Mouse (Mus musculus): Measurements from ENCODE around the gene Cd3d. TPM values are rescaled to one million over a fixed set of nuclear protein-coding genes. Genes with fewer than 3 reads are reported as not detected.

Gene Cd3d
- total RNA-seq, 2 experiments from 2014 or later, result 2.5 to 5.8 TPM

DNA sequence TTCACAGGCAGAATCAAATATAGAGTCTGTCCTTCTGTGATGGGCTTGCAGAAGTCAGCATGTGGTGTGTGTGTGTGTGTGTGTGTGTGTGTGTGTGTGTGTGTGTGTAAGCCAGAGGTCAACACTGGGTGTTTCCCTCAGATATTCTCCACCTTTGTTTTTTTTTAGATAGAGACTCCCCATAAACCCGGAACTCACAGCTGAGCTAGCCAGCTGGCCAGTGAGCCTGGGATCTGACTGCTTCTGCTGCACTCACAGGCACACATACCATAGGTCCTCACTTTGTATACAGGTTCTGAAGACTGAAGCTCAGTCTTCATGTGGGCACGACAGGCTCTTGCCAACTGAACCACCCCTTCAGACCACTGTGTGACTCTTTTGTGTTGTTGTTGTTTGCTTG is 50.7 kb downstream of the Cd3d start:
- no peak for ATAC-seq (replicated peaks; ENCODE audit: low FRiP score, poor library complexity, severe bottlenecking)

DNA sequence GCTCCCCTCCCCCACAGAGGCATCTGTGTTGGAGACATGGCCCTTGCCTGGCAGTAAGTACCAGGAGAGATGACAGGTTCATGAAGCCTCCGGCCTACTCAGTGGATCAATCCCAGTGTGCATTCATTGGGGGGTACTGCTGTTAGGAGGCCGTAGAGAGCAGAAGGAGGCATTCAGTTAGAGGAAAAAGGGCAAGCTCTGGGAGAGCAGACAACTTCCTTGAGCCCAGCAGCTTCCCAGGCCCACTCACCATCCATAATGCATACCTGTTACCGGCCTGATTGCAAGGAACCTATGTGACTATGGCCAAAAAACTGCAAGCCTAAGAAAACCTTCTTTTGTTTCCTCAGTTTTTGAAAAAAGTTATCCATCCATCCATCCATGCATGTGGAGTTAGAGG is 52.9 kb downstream of the Cd3d start:
- ATAC-seq (replicated peaks; ENCODE audit: low FRiP score, poor library complexity, severe bottlenecking), result no peak

Other genes starting within 250 kb of the Cd3d start
- 3.8 TPM in 1 of 2 replicates, not detected in the other for gene Phldb1, start 246.6 kb upstream of the Cd3d start, total RNA-seq (2015; ENCODE audit: low replicate concordance)
- 0.26 and 4.4 TPM in 2 replicates for gene Phldb1, start 246.6 kb upstream of the Cd3d start, total RNA-seq (2017; ENCODE audit: low replicate concordance)
- gene Arcn1, start 213.9 kb upstream of the Cd3d start, total RNA-seq (2015; ENCODE audit: low replicate concordance), result 64.6 and 68.1 TPM in 2 replicates
- 58.0 and 97.5 TPM in 2 replicates for gene Arcn1, start 213.9 kb upstream of the Cd3d start, total RNA-seq (2017; ENCODE audit: low replicate concordance)
- 15.1 and 18.4 TPM in 2 replicates for gene Ift46, start 213.9 kb upstream of the Cd3d start, total RNA-seq (2015; ENCODE audit: low replicate concordance)
- gene Ift46, start 213.9 kb upstream of the Cd3d start, total RNA-seq (2017; ENCODE audit: low replicate concordance), result 4.7 and 18.2 TPM in 2 replicates
- not detected in 2 replicates for gene Tmem25, start 182.5 kb upstream of the Cd3d start, total RNA-seq (2015; ENCODE audit: low replicate concordance)
- not detected in 2 replicates for gene Tmem25, start 182.5 kb upstream of the Cd3d start, total RNA-seq (2017; ENCODE audit: low replicate concordance)
- not detected in 2 replicates for gene Ttc36, start 178.7 kb upstream of the Cd3d start, total RNA-seq (2015; ENCODE audit: low replicate concordance)
- gene Ttc36, start 178.7 kb upstream of the Cd3d start, total RNA-seq (2017; ENCODE audit: low replicate concordance), result not detected in 2 replicates
- 59.5 and 91.4 TPM in 2 replicates for gene Kmt2a, start 100.5 kb upstream of the Cd3d start, total RNA-seq (2015; ENCODE audit: low replicate concordance)
- gene Kmt2a, start 100.5 kb upstream of the Cd3d start, total RNA-seq (2017; ENCODE audit: low replicate concordance), result 18.1 and 23.3 TPM in 2 replicates
- 236 and 252 TPM in 2 replicates for gene Atp5l, start 61.0 kb upstream of the Cd3d start, total RNA-seq (2015; ENCODE audit: low replicate concordance)
- gene Atp5l, start 61.0 kb upstream of the Cd3d start, total RNA-seq (2017; ENCODE audit: low replicate concordance), result 17.0 and 145 TPM in 2 replicates
- gene Ube4a, start 16.2 kb upstream of the Cd3d start, total RNA-seq (2015; ENCODE audit: low replicate concordance), result 41.1 and 41.8 TPM in 2 replicates
- 33.1 and 35.5 TPM in 2 replicates for gene Ube4a, start 16.2 kb upstream of the Cd3d start, total RNA-seq (2017; ENCODE audit: low replicate concordance)
- gene Cd3g, start 1.4 kb upstream of the Cd3d start, total RNA-seq (2015; ENCODE audit: low replicate concordance), result 6.3 and 14.1 TPM in 2 replicates
- 15.0 and 15.1 TPM in 2 replicates for gene Cd3g, start 1.4 kb upstream of the Cd3d start, total RNA-seq (2017; ENCODE audit: low replicate concordance)
- 7.2 and 23.9 TPM in 2 replicates for gene Cd3e, start 27.8 kb downstream of the Cd3d start, total RNA-seq (2015; ENCODE audit: low replicate concordance)
- 1.0 and 6.5 TPM in 2 replicates for gene Cd3e, start 27.8 kb downstream of the Cd3d start, total RNA-seq (2017; ENCODE audit: low replicate concordance)
- not detected in 2 replicates for gene Mpzl2, start 58.0 kb downstream of the Cd3d start, total RNA-seq (2015; ENCODE audit: low replicate concordance)
- gene Mpzl2, start 58.0 kb downstream of the Cd3d start, total RNA-seq (2017; ENCODE audit: low replicate concordance), result not detected in 2 replicates
- 1.7 TPM in 1 of 2 replicates, not detected in the other for gene Mpzl3, start 73.4 kb downstream of the Cd3d start, total RNA-seq (2015; ENCODE audit: low replicate concordance)
- not detected in 2 replicates for gene Mpzl3, start 73.4 kb downstream of the Cd3d start, total RNA-seq (2017; ENCODE audit: low replicate concordance)
- gene Jaml, start 97.4 kb downstream of the Cd3d start, total RNA-seq (2015; ENCODE audit: low replicate concordance), result 5.4 TPM in 1 of 2 replicates, not detected in the other
- gene Jaml, start 97.4 kb downstream of the Cd3d start, total RNA-seq (2017; ENCODE audit: low replicate concordance), result 3.5 and 5.7 TPM in 2 replicates
- not detected in 2 replicates for gene Scn2b, start 136.0 kb downstream of the Cd3d start, total RNA-seq (2015; ENCODE audit: low replicate concordance)
- under 0.01 TPM in 1 of 2 replicates, not detected in the other for gene Scn2b, start 136.0 kb downstream of the Cd3d start, total RNA-seq (2017; ENCODE audit: low replicate concordance)
- gene Scn4b, start 156.6 kb downstream of the Cd3d start, total RNA-seq (2015; ENCODE audit: low replicate concordance), result not detected in 2 replicates
- not detected in 2 replicates for gene Scn4b, start 156.6 kb downstream of the Cd3d start, total RNA-seq (2017; ENCODE audit: low replicate concordance)
- not detected in 2 replicates for gene BC049352, start 200.2 kb downstream of the Cd3d start, total RNA-seq (2015; ENCODE audit: low replicate concordance)
- not detected in 2 replicates for gene BC049352, start 200.2 kb downstream of the Cd3d start, total RNA-seq (2017; ENCODE audit: low replicate concordance)
- not detected in 2 replicates for gene Tmprss4, start 222.3 kb downstream of the Cd3d start, total RNA-seq (2015; ENCODE audit: low replicate concordance)
- not detected in 2 replicates for gene Tmprss4, start 222.3 kb downstream of the Cd3d start, total RNA-seq (2017; ENCODE audit: low replicate concordance)